Mouse (Mus musculus) midbrain, postnatal 0 days (tissue): Measurements from ENCODE around the gene Togaram1. TPM values are rescaled to one million over a fixed set of nuclear protein-coding genes. Genes with fewer than 3 reads are reported as not detected.

Source experiments
- ATAC-seq: fragments of 200-750 bp; cut with Nextera tagmentation; 2 replicates; pipeline ENCODE4 v1.8.0; 2017; ENCODE audit warnings: moderate number of reproducible peaks, mild to moderate bottlenecking, moderate TSS enrichment, moderate library complexity; ENCODE audit not compliant: low FRiP score
- DNase-seq: peaks from one replicate; pipeline ENCODE4 v3.0.0-alpha.2; 2015; ENCODE audit warnings: low spot score
- H3K27ac ChIP-seq: fragments of 300-500 bp; sonication (generic); 2 replicates; pipeline ENCODE4 v1.5.1; 2014; ENCODE audit warnings: low read depth, mild to moderate bottlenecking, low read length, mixed read lengths
- H3K27me3 ChIP-seq: fragments of 300-500 bp; sonication (generic); 2 replicates; pipeline ENCODE4 v1.6.1; 2014; ENCODE audit warnings: low read length, control low read depth, mixed read lengths; ENCODE audit not compliant: insufficient read depth
- H3K36me3 ChIP-seq: fragments of 300-500 bp; sonication (generic); 2 replicates; pipeline ENCODE4 v1.6.1; 2014; ENCODE audit warnings: low read length, control low read depth, mixed read lengths; ENCODE audit not compliant: insufficient read depth
- H3K4me1 ChIP-seq: fragments of 300-500 bp; sonication (generic); 2 replicates; pipeline ENCODE4 v1.6.1; 2014; ENCODE audit warnings: mild to moderate bottlenecking, control low read depth, antibody characterized with exemption, low read length, mixed read lengths; ENCODE audit not compliant: insufficient read depth
- H3K4me2 ChIP-seq: fragments of 300-500 bp; sonication (generic); 2 replicates; pipeline ENCODE4 v1.6.1; 2014; ENCODE audit warnings: low read depth, mild to moderate bottlenecking, low read length, mixed read lengths; ENCODE audit not compliant: poor library complexity, severe bottlenecking
- H3K4me3 ChIP-seq: fragments of 300-500 bp; sonication (generic); 2 replicates; pipeline ENCODE4 v1.5.1; 2014; ENCODE audit warnings: low read depth, mild to moderate bottlenecking, low read length, moderate library complexity
- H3K9ac ChIP-seq: fragments of 300-500 bp; sonication (generic); replicated peaks from 2 replicates; pipeline ENCODE4 v1.6.1; 2014; ENCODE audit warnings: mild to moderate bottlenecking, low read length, moderate library complexity, mixed read lengths; ENCODE audit not compliant: poor library complexity, severe bottlenecking
- H3K9me3 ChIP-seq: fragments of 300-500 bp; sonication (generic); 2 replicates; pipeline ENCODE4 v1.6.1; 2016; ENCODE audit warnings: low read length, control low read depth
- CTCF ChIP-seq: IDR thresholded peaks from 2 replicates; pipeline ENCODE4 v1.5.1; 2016; ENCODE audit warnings: antibody characterized with exemption, mild to moderate bottlenecking
- WGBS: fragments of 180-500 bp; shearing (Covaris S2); extraction: QIAGEN DNeasy Blood & Tissue Kit; methylation state at CpG from one replicate; pipeline ENCODE4 v1.1.7; 2014; 5-methylcytosine and 5-hydroxymethylcytosine counted together
- polyA plus RNA-seq: library from polyadenylated mRNA; unstranded; fragments of >200 nt; fragmentation: Nextera tagmentation; extraction: Ambion mirVana; gene quantifications from 2 replicates; pipeline ENCODE4 v1.2.1, GENCODE M21; 2015
- total RNA-seq: library from RNA; depleted of rRNA; stranded (reverse); fragments of >200 nt; gene quantifications from 2 replicates; pipeline ENCODE4 v1.2.3, GENCODE M21; 2014; rRNA removed

Togaram1 gene
- total RNA-seq, result 27.1 and 34.1 TPM in 2 replicates
- 14.6 and 16.1 TPM in 2 replicates for polyA plus RNA-seq

- under 1% methylated on average over 45 of the region's 45 CpGs for WGBS
- H3K36me3 ChIP-seq, result no peaks in the 10 kb centered on the region
- H3K4me1 ChIP-seq, result peaks cover 16% of the 10 kb centered on the region; the same call in 1 of the 2 replicates
- H3K9ac ChIP-seq, result peak within 1 kb of the TSS; percentile 77
- ATAC-seq (peak; percentile 99), DNase-seq (peak; percentile 100)
- H3K4me2 ChIP-seq, result peak within 1 kb of the TSS; percentile 95
- 0 out of 2 replicates have a peak, but pooled peaks have one; percentile 1 for TF ChIP-seq CTCF
- peak within 1 kb of the TSS; percentile 88 for H3K27ac ChIP-seq
- peak within 1 kb of the TSS; percentile 69 for H3K4me3 ChIP-seq
- H3K27me3 ChIP-seq, result no peaks in the 10 kb centered on the region
- no peaks in the 10 kb centered on the region for H3K9me3 ChIP-seq
Observed at GRCm38 (mm10) chr12:64965124-64966026, at the start of gene Togaram1, which contains the start of gene Klhl28. Gene Togaram1, plus strand, starts transcription at chr12:64965804. Gene Klhl28, minus strand, starts transcription at chr12:64965534.

GRCm38 (mm10) chr12:64916735-64917134 is 48.9 kb upstream of the Togaram1 start:
- H3K36me3 ChIP-seq, result no peaks in the 10 kb centered on the region
- no peak overlapping the region for H3K27ac ChIP-seq
- H3K4me2 ChIP-seq, result no peak overlapping the region
- peaks cover 3% of the 10 kb centered on the region; the same call in 1 of the 2 replicates for H3K4me1 ChIP-seq
- H3K9me3 ChIP-seq, result no peaks in the 10 kb centered on the region
- H3K4me3 ChIP-seq, result no peak overlapping the region
- H3K9ac ChIP-seq, result no peak overlapping the region
- ATAC-seq (no peak), DNase-seq (no peak)
- no peaks in the 10 kb centered on the region for H3K27me3 ChIP-seq
- TF ChIP-seq CTCF, result no peak

- Histone ChIP-seq H3K27ac (peak within 1 kb of the TSS; percentile 72), H3K4me1 (peaks cover 3% of the 10 kb centered on the region; the same call in 1 of the 2 replicates), H3K4me3 (peak within 1 kb of the TSS; percentile 95), H3K4me2 (peak within 1 kb of the TSS; percentile 76), H3K27me3 (no peaks in the 10 kb centered on the region), H3K9ac (peak within 1 kb of the TSS; percentile 91), H3K9me3 (no peaks in the 10 kb centered on the region), H3K36me3 (peaks cover 3% of the 10 kb centered on the region; the same call in 1 of the 2 replicates)
- ATAC-seq (peak; percentile 100), DNase-seq (peak; percentile 97)
- WGBS, result 0% methylated on average over 67 of the region's 93 CpGs
- no peak for TF ChIP-seq CTCF
Observed at GRCm38 (mm10) chr12:64917578-64918471, 47.8 kb upstream of the Togaram1 start, which contains the start of gene Gm527. Gene Gm527, plus strand, starts transcription at chr12:64917906.

GRCm38 (mm10) chr12:64937493-64937892 is 28.1 kb upstream of the Togaram1 start:
- TF ChIP-seq CTCF, result peak; percentile 32; the same call in 1 of the 2 replicates
- Histone ChIP-seq H3K27me3 (no peaks in the 10 kb centered on the region), H3K27ac (no peak overlapping the region), H3K9ac (no peak overlapping the region), H3K4me2 (no peak overlapping the region), H3K4me3 (no peak overlapping the region), H3K4me1 (no peaks in the 10 kb centered on the region), H3K9me3 (no peaks in the 10 kb centered on the region), H3K36me3 (no peaks in the 10 kb centered on the region)
- DNase-seq (no peak), ATAC-seq (no peak)
- 91% methylated on average over 2 of the region's 2 CpGs for WGBS

- WGBS, result 31% methylated on average over 4 of the region's 4 CpGs
- peaks cover 16% of the 10 kb centered on the region; the same call in 1 of the 2 replicates for H3K4me1 ChIP-seq
- TF ChIP-seq CTCF, result no peak
- H3K27me3 ChIP-seq, result no peaks in the 10 kb centered on the region
- DNase-seq (no peak), ATAC-seq (no peak)
- peak overlapping the region; percentile 88 for H3K4me2 ChIP-seq
- no peak overlapping the region for H3K27ac ChIP-seq
- peak overlapping the region; percentile 69 for H3K4me3 ChIP-seq
- no peaks in the 10 kb centered on the region for H3K36me3 ChIP-seq
- no peaks in the 10 kb centered on the region for H3K9me3 ChIP-seq
- peak overlapping the region; percentile 59 for H3K9ac ChIP-seq
Observed at GRCm38 (mm10) chr12:64964560-64964959, 1.0 kb upstream of the Togaram1 start.
